Mouse (Mus musculus) brown adipose tissue, adult 24 weeks (tissue): ENCODE data around the gene Por. TPM values are rescaled to one million over a fixed set of nuclear protein-coding genes. Genes with fewer than 3 reads are reported as not detected.

ENCODE experiments used
- H3K27ac ChIP-seq: fragments of 200-500 bp; replicated peaks from 2 replicates; pipeline ENCODE4 v1.5.1; 2012; ENCODE audit warnings: low read depth, mild to moderate bottlenecking, low read length
- H3K4me1 ChIP-seq: fragments of 200-500 bp; 2 replicates; pipeline ENCODE4 v1.6.1; 2012; ENCODE audit warnings: low read length, mixed read lengths; ENCODE audit not compliant: control insufficient read depth, insufficient read depth, insufficient read length
- H3K4me3 ChIP-seq: fragments of 200-500 bp; 2 replicates; pipeline ENCODE4 v1.5.1; 2012; ENCODE audit warnings: low read depth, mild to moderate bottlenecking, low read length, moderate library complexity; ENCODE audit not compliant: insufficient read depth
- polyA plus RNA-seq: library from polyadenylated mRNA; stranded (reverse); fragments of >200 nt; gene quantifications from 2 replicates; pipeline ENCODE4 v1.2.4, GENCODE M21; 2012; ENCODE audit not compliant: missing spikeins, insufficient read depth, insufficient read length

Por gene
- polyA plus RNA-seq, 1 experiment = 156 TPM

GRCm38 (mm10) chr5:135645330-135645729 is 24.5 kb upstream of the Por start:
- Histone ChIP-seq H3K27ac (no peak overlapping the region), H3K4me3 (no peak overlapping the region), H3K4me1 (peaks cover 8% of the 10 kb centered on the region)

- Histone ChIP-seq H3K4me1 (peaks cover 8% of the 10 kb centered on the region), H3K4me3 (no peak overlapping the region), H3K27ac (no peak overlapping the region)
Measured at GRCm38 (mm10) chr5:135646038-135646437, 23.8 kb upstream of the Por start.

GRCm38 (mm10) chr5:135648461-135649308 is 21.1 kb upstream of the Por start:
- no peak overlapping the region for H3K27ac ChIP-seq
- 0 out of 2 replicates have a peak, but pooled peaks cover 2% of the 10 kb centered on the region for H3K4me1 ChIP-seq
- no peak overlapping the region for H3K4me3 ChIP-seq

GRCm38 (mm10) chr5:135649309-135649633 is 20.6 kb upstream of the Por start:
- 0 out of 2 replicates have a peak, but pooled peaks cover 2% of the 10 kb centered on the region for H3K4me1 ChIP-seq
- H3K27ac ChIP-seq = no peak overlapping the region
- no peak overlapping the region for H3K4me3 ChIP-seq

- H3K4me1 ChIP-seq = no peaks in the 10 kb centered on the region
- H3K4me3 ChIP-seq = no peak overlapping the region
Measured at GRCm38 (mm10) chr5:135651536-135651935, 18.3 kb upstream of the Por start.

GRCm38 (mm10) chr5:135653209-135653608 is 16.6 kb upstream of the Por start:
- H3K4me3 ChIP-seq = no peak overlapping the region
- H3K4me1 ChIP-seq = peaks cover 2% of the 10 kb centered on the region; the same call in 1 of the 2 replicates
- no peak overlapping the region for H3K27ac ChIP-seq

More at GRCm38 (mm10) chr5:135651536-135651935, 18.3 kb upstream of the Por start:
- no peak overlapping the region for H3K27ac ChIP-seq

- H3K4me1 ChIP-seq = peaks cover 6% of the 10 kb centered on the region
- no peak overlapping the region for H3K27ac ChIP-seq
- H3K4me3 ChIP-seq = no peak overlapping the region
Measured at GRCm38 (mm10) chr5:135656046-135656445, 13.8 kb upstream of the Por start.

- peaks cover 6% of the 10 kb centered on the region for H3K4me1 ChIP-seq
- no peak overlapping the region for H3K27ac ChIP-seq
- H3K4me3 ChIP-seq = no peak overlapping the region
Measured at GRCm38 (mm10) chr5:135657128-135657527, 12.7 kb upstream of the Por start.

- no peak overlapping the region; the same call in 1 of the 2 replicates for H3K4me3 ChIP-seq
- H3K27ac ChIP-seq = no peak overlapping the region
- peaks cover 6% of the 10 kb centered on the region for H3K4me1 ChIP-seq
Measured at GRCm38 (mm10) chr5:135657703-135658373, 12.0 kb upstream of the Por start.

GRCm38 (mm10) chr5:135659956-135660355 is 9.9 kb upstream of the Por start:
- Histone ChIP-seq H3K4me3 (no peak overlapping the region), H3K4me1 (peaks cover 6% of the 10 kb centered on the region), H3K27ac (0 out of 2 replicates have a peak overlapping the region, but pooled peaks have one; percentile 1)

- H3K4me3 ChIP-seq = no peak overlapping the region
- peak overlapping the region; percentile 1; the same call in 1 of the 2 replicates for H3K27ac ChIP-seq
- H3K4me1 ChIP-seq = peaks cover 6% of the 10 kb centered on the region
Measured at GRCm38 (mm10) chr5:135660535-135660934, 9.3 kb upstream of the Por start.

- Histone ChIP-seq H3K4me1 (no peaks in the 10 kb centered on the region), H3K4me3 (no peak overlapping the region), H3K27ac (no peak overlapping the region)
Measured at GRCm38 (mm10) chr5:135666890-135667289, 2.9 kb upstream of the Por start.

- Histone ChIP-seq H3K27ac (no peak overlapping the region), H3K4me3 (no peak overlapping the region), H3K4me1 (no peaks in the 10 kb centered on the region)
Measured at GRCm38 (mm10) chr5:135668071-135668470, 1.8 kb upstream of the Por start.

- Histone ChIP-seq H3K4me1 (peaks cover 9% of the 10 kb centered on the region), H3K27ac (no peak overlapping the region), H3K4me3 (no peak overlapping the region)
Measured at GRCm38 (mm10) chr5:135670881-135671280, 1.0 kb downstream of the Por start.

- no peak overlapping the region for H3K4me3 ChIP-seq
- H3K4me1 ChIP-seq = peaks cover 9% of the 10 kb centered on the region
- H3K27ac ChIP-seq = no peak overlapping the region; the same call in 1 of the 2 replicates
Measured at GRCm38 (mm10) chr5:135672509-135672908, 2.7 kb downstream of the Por start.
